Comparison of ENCODE assay signal across 7 mouse cellular contexts in the genomic region with DNA sequence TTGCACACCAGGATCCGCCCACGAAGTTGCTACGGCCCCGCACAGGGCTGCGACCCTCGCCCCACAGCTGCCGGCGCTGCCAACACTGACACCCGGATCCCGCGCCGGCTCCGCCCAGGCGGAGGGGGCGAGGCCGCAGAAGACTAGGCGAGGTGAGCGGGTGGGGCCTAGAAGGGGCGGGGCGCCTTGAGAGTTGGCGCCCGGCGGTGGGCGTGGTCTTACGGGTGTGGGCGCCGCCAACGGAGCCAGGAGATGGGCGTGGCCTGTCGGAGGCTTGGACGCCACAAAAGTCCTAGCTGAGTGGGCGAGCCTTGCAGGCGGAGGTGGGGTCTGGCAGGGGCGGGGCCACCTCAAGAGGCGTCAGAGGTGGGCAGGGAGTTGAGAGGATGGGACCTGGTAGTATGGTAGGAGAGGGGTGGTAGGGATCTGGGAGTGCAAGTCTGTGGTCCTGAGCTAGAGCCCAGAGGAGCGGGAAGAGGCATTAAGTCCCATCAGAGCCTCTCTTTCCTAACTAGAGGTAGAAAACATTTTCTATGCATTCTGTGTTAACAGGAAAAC. TPM values are rescaled to one million over a fixed set of nuclear protein-coding genes. Genes with fewer than 3 reads are reported as not detected.
A peak's percentile ranks its signal among the peaks of the same experiment; 100 is the strongest.
DNase-seq lines count a peak whose midpoint lies in the region; ATAC-seq lines count a peak whose summit lies in the region.

A gene (minus strand): TSS at position 158 of the 558 bp plus-strand sequence.

- H3K4me1 ChIP-seq in embryonic facial prominence, embryonic 11.5 days (ENCODE audit: control insufficient read depth, insufficient read depth, low read length): no peaks in the 10 kb centered on the region
- peaks cover 5% of the 10 kb centered on the region for H3K4me1 ChIP-seq in limb, embryonic 11.5 days (ENCODE audit: control insufficient read depth, insufficient read depth, low read length)
- 0 out of 2 replicates have a peak, but pooled peaks cover 3% of the 10 kb centered on the region for H3K4me1 ChIP-seq in midbrain, embryonic 14.5 days (ENCODE audit: control insufficient read depth, insufficient read depth, low read length)

- peak; percentile 98 for DNase-seq in adrenal gland, postnatal 14 days
- peak; percentile 99 for DNase-seq in embryonic facial prominence, embryonic 11.5 days (ENCODE audit: low spot score)
- DNase-seq in heart, adult 11 months: peak; percentile 100
- peak; percentile 96 for DNase-seq in kidney, adult 18-20 months
- peak; percentile 97 for DNase-seq in limb, embryonic 11.5 days (ENCODE audit: low spot score)
- peak; percentile 94 for DNase-seq in midbrain, embryonic 14.5 days
- peak; percentile 93 to 96 for DNase-seq in spleen, adult 18-20 months

- peak within 1 kb of the TSS; percentile 45 for H3K4me3 ChIP-seq in embryonic facial prominence, embryonic 11.5 days (ENCODE audit: low read depth, low read length)
- peak within 1 kb of the TSS; percentile 60 for H3K4me3 ChIP-seq in limb, embryonic 11.5 days (ENCODE audit: low read depth, low read length)
- H3K4me3 ChIP-seq in midbrain, embryonic 14.5 days (replicated peaks; ENCODE audit: low read depth, low read length): peak within 1 kb of the TSS; percentile 55

- under 1% methylated on average over 36 of the region's 36 CpGs for WGBS in embryonic facial prominence, embryonic 11.5 days
- WGBS in limb, embryonic 11.5 days: under 1% methylated on average over 36 of the region's 36 CpGs
- 1% methylated on average over 34 of the region's 36 CpGs for WGBS in midbrain, embryonic 14.5 days

- peak; percentile 93 for ATAC-seq in embryonic facial prominence, embryonic 11.5 days (replicated peaks; ENCODE audit: insufficient number of reproducible peaks, low FRiP score, low TSS enrichment, low read depth)
- peak; percentile 95 for ATAC-seq in limb, embryonic 11.5 days (ENCODE audit: insufficient number of reproducible peaks, low FRiP score, low TSS enrichment, low read depth)
- peak; percentile 91 for ATAC-seq in midbrain, embryonic 14.5 days (ENCODE audit: low FRiP score, low TSS enrichment)

- peak within 1 kb of the TSS; percentile 50 for H3K9ac ChIP-seq in embryonic facial prominence, embryonic 11.5 days (replicated peaks; ENCODE audit: low read length)
- peak within 1 kb of the TSS; percentile 53; the same call in 1 of the 2 replicates for H3K9ac ChIP-seq in limb, embryonic 11.5 days (ENCODE audit: low read length)
- H3K9ac ChIP-seq in midbrain, embryonic 14.5 days (replicated peaks; ENCODE audit: low read length): peak within 1 kb of the TSS; percentile 65

- no peaks in the 10 kb centered on the region for H3K9me3 ChIP-seq in embryonic facial prominence, embryonic 11.5 days (replicated peaks; ENCODE audit: control insufficient read depth, low read length)
- H3K9me3 ChIP-seq in limb, embryonic 11.5 days (ENCODE audit: control insufficient read depth, low read length): no peaks in the 10 kb centered on the region
- H3K9me3 ChIP-seq in midbrain, embryonic 14.5 days (ENCODE audit: control insufficient read depth, low read length): no peaks in the 10 kb centered on the region

- H3K27ac ChIP-seq in embryonic facial prominence, embryonic 11.5 days (replicated peaks; ENCODE audit: low read depth, low read length): no peak within 1 kb of the TSS
- H3K27ac ChIP-seq in limb, embryonic 11.5 days (replicated peaks; ENCODE audit: low read depth, low read length): no peak within 1 kb of the TSS
- peak within 1 kb of the TSS; percentile 41; the same call in 1 of the 2 replicates for H3K27ac ChIP-seq in midbrain, embryonic 14.5 days (replicated peaks; ENCODE audit: low read depth, low read length)

- no peaks in the 10 kb centered on the region for H3K36me3 ChIP-seq in embryonic facial prominence, embryonic 11.5 days (replicated peaks; ENCODE audit: control insufficient read depth, insufficient read depth, low read depth, low read length)
- H3K36me3 ChIP-seq in limb, embryonic 11.5 days (ENCODE audit: control insufficient read depth, insufficient read depth, low read length): no peaks in the 10 kb centered on the region
- H3K36me3 ChIP-seq in midbrain, embryonic 14.5 days (ENCODE audit: control insufficient read depth, insufficient read depth, low read length): 0 out of 2 replicates have a peak, but pooled peaks cover 4% of the 10 kb centered on the region

- H3K4me2 ChIP-seq in embryonic facial prominence, embryonic 11.5 days (ENCODE audit: low read depth, low read length): peak within 1 kb of the TSS; percentile 88
- H3K4me2 ChIP-seq in limb, embryonic 11.5 days (ENCODE audit: low read depth, severe bottlenecking): peak within 1 kb of the TSS; percentile 97
- peak within 1 kb of the TSS; percentile 88 for H3K4me2 ChIP-seq in midbrain, embryonic 14.5 days (ENCODE audit: low read length)

- H3K27me3 ChIP-seq in embryonic facial prominence, embryonic 11.5 days (ENCODE audit: control insufficient read depth, insufficient read depth, low read length): no peaks in the 10 kb centered on the region; the same call in 1 of the 2 replicates
- peaks cover 12% of the 10 kb centered on the region for H3K27me3 ChIP-seq in limb, embryonic 11.5 days (ENCODE audit: control insufficient read depth, insufficient read depth, low read length)
- H3K27me3 ChIP-seq in midbrain, embryonic 14.5 days (ENCODE audit: control insufficient read depth, insufficient read depth, low read length): no peaks in the 10 kb centered on the region; the same call in 1 of the 2 replicates

RNA-seq across cellular contexts. Expression of the gene that starts here (rescaled TPM):
- 30.2 and 35.6 TPM in 2 replicates for total RNA-seq in adrenal gland, postnatal 14 days (2021)
- polyA plus RNA-seq in embryonic facial prominence, embryonic 11.5 days (2014; fragmentation: Nextera tagmentation; extraction: Ambion mirVana): 4.8 and 6.1 TPM in 2 replicates
- polyA plus RNA-seq in limb, embryonic 11.5 days (2014; fragmentation: Nextera tagmentation; extraction: Ambion mirVana): 4.9 and 5.2 TPM in 2 replicates
- 9.8 and 10.2 TPM in 2 replicates for polyA plus RNA-seq in midbrain, embryonic 14.5 days (2014; fragmentation: Nextera tagmentation; extraction: Ambion mirVana)
